Mouse (Mus musculus): ENCODE measurements around the gene Brinp2.

The Brinp2 gene

GRCm38 (mm10) chr1:158221048-158221447 lies 135.1 kb downstream of the Brinp2 start:
- no peak for DNase-seq (ENCODE audit: low spot score in 2 of 2)

- DNase-seq (ENCODE audit: low spot score in 2 of 2): no peak
Observed at GRCm38 (mm10) chr1:158220148-158220547, 136.0 kb downstream of the Brinp2 start.

DNA sequence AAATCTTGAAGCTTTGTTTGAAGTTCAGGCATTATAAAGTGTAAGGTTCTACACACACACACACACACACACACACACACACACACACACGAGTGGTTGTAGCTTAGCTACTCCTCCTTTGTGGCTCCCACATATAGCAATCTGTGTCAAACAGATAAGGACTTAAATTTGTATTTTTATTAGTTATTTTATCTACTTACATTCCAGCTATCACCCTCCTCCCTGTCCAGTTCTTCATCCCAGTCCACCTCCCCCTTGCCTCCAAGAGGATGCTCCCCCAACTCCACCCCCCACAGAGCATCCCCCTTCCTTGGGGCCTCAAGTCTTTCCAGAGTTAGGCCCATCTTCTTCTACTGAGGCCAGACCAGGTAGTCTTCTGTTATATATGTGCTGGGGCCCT lies 137.4 kb downstream of the Brinp2 start:
- no peak for DNase-seq (ENCODE audit: low spot score in 2 of 2)

GRCm38 (mm10) chr1:158218294-158218693 lies 137.8 kb downstream of the Brinp2 start:
- no peak for DNase-seq (ENCODE audit: low spot score in 2 of 2)

- no peak for DNase-seq (ENCODE audit: low spot score in 2 of 2)
Observed at GRCm38 (mm10) chr1:158215581-158215980, 140.5 kb downstream of the Brinp2 start.

GRCm38 (mm10) chr1:158214743-158215142 lies 141.4 kb downstream of the Brinp2 start:
- DNase-seq (ENCODE audit: low spot score in 2 of 2): no peak

DNA sequence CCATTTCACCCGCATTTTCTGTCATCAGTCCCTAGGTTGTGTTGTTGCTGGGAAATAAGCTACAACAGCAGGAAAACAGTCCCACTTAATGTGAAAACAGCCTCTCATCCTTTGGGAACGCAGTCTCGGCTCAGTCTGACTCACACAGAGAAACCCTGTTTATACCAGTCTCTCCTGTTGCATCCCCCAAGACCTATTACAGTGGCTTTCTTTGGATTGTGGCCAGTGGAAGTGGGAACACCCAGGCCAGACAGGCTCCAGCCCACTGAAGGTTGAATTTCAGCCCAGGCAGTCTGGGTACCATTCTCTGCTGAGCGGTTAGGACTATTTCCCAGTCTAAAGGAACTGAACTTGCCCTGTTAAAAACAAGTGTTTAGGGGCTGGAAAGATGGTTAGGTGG lies 142.4 kb downstream of the Brinp2 start:
- DNase-seq (ENCODE audit: low spot score in 2 of 2): no peak

GRCm38 (mm10) chr1:158207620-158208019 lies 148.5 kb downstream of the Brinp2 start:
- DNase-seq (ENCODE audit: low spot score in 2 of 2): no peak

- DNase-seq (ENCODE audit: low spot score in 2 of 2): no peak
Observed at GRCm38 (mm10) chr1:158202932-158203331, 153.2 kb downstream of the Brinp2 start.
